Mouse (Mus musculus) left cerebral cortex, postnatal 10 days (tissue): ENCODE results near the gene Spata13. TPM values are rescaled to one million over a fixed set of nuclear protein-coding genes. Genes with fewer than 3 reads are reported as not detected.
A peak's percentile ranks its signal among the peaks of the same experiment; 100 is the strongest.

Experiments
- DNase-seq, 2 experiments: peaks; one replicate each; pipeline ENCODE4 v3.0.0; 2021 to 2022; ENCODE audit warnings: low spot score in 2 of 2, mixed read lengths in 1 of 2; ENCODE audit errors: extremely low spot score in 1 of 2
- intact Hi-C: fragments of 180-260 bp; cut with DNase I; formaldehyde crosslinking; loops from one replicate; pipeline ENCODE4 v1.15.1; 2025
- total RNA-seq, 2 experiments: library from RNA; stranded (reverse); gene quantifications; 2 replicates each; pipeline ENCODE4 v1.2.3; 2021

The Spata13 gene
- total RNA-seq, 2 experiments from 2014 or later: 15.8 to 18.9 TPM

GRCm38 (mm10) chr14:60796600-60797322 lies 163.0 kb downstream of the Spata13 start:
- intact Hi-C loops: loop anchor here (5.0 to 10.0 kb wide), 2 partner anchors 288 to 496 kb away; no protein-coding TSS in a partner anchor
- DNase-seq: no peak

GRCm38 (mm10) chr14:60797596-60797995 lies 163.8 kb downstream of the Spata13 start:
- intact Hi-C loops: loop anchor here (5.0 to 10.0 kb wide), 2 partner anchors 287 to 495 kb away; no protein-coding TSS in a partner anchor
- no peak for DNase-seq

GRCm38 (mm10) chr14:60798721-60799120 lies 164.9 kb downstream of the Spata13 start:
- intact Hi-C loops: loop anchor here (2.0 to 10.0 kb wide), 3 partner anchors 286 to 494 kb away; no protein-coding TSS in a partner anchor
- no peak for DNase-seq

GRCm38 (mm10) chr14:60799762-60800728 lies 166.2 kb downstream of the Spata13 start:
- intact Hi-C loops: loop anchor here (2.0 to 10.0 kb wide), 3 partner anchors 285 to 492 kb away; no protein-coding TSS in a partner anchor
- peak in 1 of 2 experiments; percentile 40 for DNase-seq

GRCm38 (mm10) chr14:60802026-60802425 lies 168.2 kb downstream of the Spata13 start:
- intact Hi-C loops: no loop called here
- no peak for DNase-seq

GRCm38 (mm10) chr14:60804978-60805377 lies 171.2 kb downstream of the Spata13 start:
- intact Hi-C loops: no loop called here

GRCm38 (mm10) chr14:60805871-60806270 lies 172.1 kb downstream of the Spata13 start:
- intact Hi-C loops: no loop called here
- no peak for DNase-seq

More at GRCm38 (mm10) chr14:60804978-60805377, 171.2 kb downstream of the Spata13 start:
- no peak for DNase-seq

GRCm38 (mm10) chr14:60806891-60807344 lies 173.1 kb downstream of the Spata13 start:
- DNase-seq: no peak
- intact Hi-C loops: no loop called here

- DNase-seq: no peak
- intact Hi-C loops: no loop called here
Measured at GRCm38 (mm10) chr14:60809881-60810280, 176.1 kb downstream of the Spata13 start.

GRCm38 (mm10) chr14:60811547-60811946 lies 177.7 kb downstream of the Spata13 start:
- no peak for DNase-seq
- intact Hi-C loops: no loop called here

Other genes starting within 250 kb of the Spata13 start
- gene C1qtnf9, start 134.1 kb downstream of the Spata13 start, total RNA-seq: not detected
- gene Mipep, start 150.6 kb downstream of the Spata13 start, total RNA-seq: 10 to 100 TPM; 23.1 to 23.4 TPM